Mouse (Mus musculus) A20 (cell line): ENCODE measurements around the gene Nfil3.
A peak's percentile ranks its signal among the peaks of the same experiment; 100 is the strongest.

Source experiments
- DNase-seq: peaks from one replicate; pipeline ENCODE4 v3.0.0-alpha.2; 2011; ENCODE audit warnings: low read depth, low spot score

The Nfil3 gene

GRCm38 (mm10) chr13:52981441-52982281 is 788 bp upstream of the Nfil3 start:
- DNase-seq: no peak

- DNase-seq: peak; percentile 78
Observed at GRCm38 (mm10) chr13:52980211-52980950, 492 bp downstream of the Nfil3 start.

GRCm38 (mm10) chr13:52979331-52980051 is 1.4 kb downstream of the Nfil3 start:
- no peak for DNase-seq

- DNase-seq: no peak
Observed at GRCm38 (mm10) chr13:52978321-52978981, 2.4 kb downstream of the Nfil3 start.

- DNase-seq: no peak
Observed at GRCm38 (mm10) chr13:52977757-52978156, 3.1 kb downstream of the Nfil3 start.

GRCm38 (mm10) chr13:52977221-52977609 is 3.7 kb downstream of the Nfil3 start:
- no peak for DNase-seq

- peak; percentile 64 for DNase-seq
Observed at GRCm38 (mm10) chr13:52976510-52977220, 4.2 kb downstream of the Nfil3 start.

- no peak for DNase-seq
Observed at GRCm38 (mm10) chr13:52976130-52976509, 4.8 kb downstream of the Nfil3 start.

GRCm38 (mm10) chr13:52974676-52975075 is 6.2 kb downstream of the Nfil3 start:
- DNase-seq: no peak

GRCm38 (mm10) chr13:52973427-52973826 is 7.4 kb downstream of the Nfil3 start:
- DNase-seq: no peak

GRCm38 (mm10) chr13:52972626-52973025 is 8.2 kb downstream of the Nfil3 start:
- DNase-seq: no peak

- no peak for DNase-seq
Observed at GRCm38 (mm10) chr13:52970876-52971275, 10.0 kb downstream of the Nfil3 start.

- no peak for DNase-seq
Observed at GRCm38 (mm10) chr13:52962922-52963321, 18.0 kb downstream of the Nfil3 start.

- no peak for DNase-seq
Observed at GRCm38 (mm10) chr13:52962361-52962760, 18.5 kb downstream of the Nfil3 start.

- no peak for DNase-seq
Observed at GRCm38 (mm10) chr13:52953779-52954553, 26.9 kb downstream of the Nfil3 start.

GRCm38 (mm10) chr13:52949211-52949610 is 31.7 kb downstream of the Nfil3 start:
- DNase-seq: no peak

GRCm38 (mm10) chr13:52947545-52947944 is 33.3 kb downstream of the Nfil3 start:
- no peak for DNase-seq

- no peak for DNase-seq
Observed at GRCm38 (mm10) chr13:52945769-52946168, 35.1 kb downstream of the Nfil3 start.

- no peak for DNase-seq
Observed at GRCm38 (mm10) chr13:52944116-52944515, 36.8 kb downstream of the Nfil3 start.

- no peak for DNase-seq
Observed at GRCm38 (mm10) chr13:52942876-52943388, 37.9 kb downstream of the Nfil3 start.
